Mouse (Mus musculus) erythroid progenitor cell, adult 5-6 weeks (primary cell): Measurements from ENCODE around the gene Krt81. TPM values are rescaled to one million over a fixed set of nuclear protein-coding genes. Genes with fewer than 3 reads are reported as not detected.

ENCODE experiments used
- ATAC-seq: replicated peaks from 2 replicates; pipeline ENCODE4 v1.8.0; 2016; ENCODE audit warnings: moderate number of reproducible peaks, mild to moderate bottlenecking, moderate TSS enrichment, inconsistent platforms; ENCODE audit not compliant: poor library complexity, low FRiP score, severe bottlenecking
- total RNA-seq, 2 experiments: library from RNA; stranded (forward) in 1 of 2; stranded (reverse) in 1 of 2; fragments of 150-400 nt in 1 of 2; fragments of 186-747, 209-891 nt in 1 of 2; gene quantifications; 2 replicates each; pipeline versions ENCODE4 v1.2.3 to v1.2.4; 2015 to 2017; ENCODE audit warnings: low replicate concordance in 2 of 2

Krt81 gene
- total RNA-seq, 2 experiments from 2014 or later = 0.84 TPM; not detected in 1

GRCm38 (mm10) chr15:101455292-101455691, 8.3 kb downstream of the Krt81 start:
- no peak for ATAC-seq

GRCm38 (mm10) chr15:101454774-101455173, 8.8 kb downstream of the Krt81 start:
- ATAC-seq = no peak

GRCm38 (mm10) chr15:101453093-101453736, 10.3 kb downstream of the Krt81 start:
- no peak; the same call in 1 of the 2 replicates for ATAC-seq

GRCm38 (mm10) chr15:101447444-101447843, 16.1 kb downstream of the Krt81 start, which contains the start of gene Krt88:
Krt88 (plus strand) TSS chr15:101447744.
- no peak for ATAC-seq

GRCm38 (mm10) chr15:101446572-101446971, 17.0 kb downstream of the Krt81 start:
- no peak for ATAC-seq

GRCm38 (mm10) chr15:101440837-101441236, 22.7 kb downstream of the Krt81 start:
- ATAC-seq = no peak

- ATAC-seq = no peak
Measured at GRCm38 (mm10) chr15:101438555-101438954, 25.0 kb downstream of the Krt81 start, which contains the start of gene Krt87. Krt87 (minus strand) TSS chr15:101438804.

- no peak for ATAC-seq
Measured at GRCm38 (mm10) chr15:101436611-101437010, 26.9 kb downstream of the Krt81 start.

- no peak for ATAC-seq
Measured at GRCm38 (mm10) chr15:101424914-101425313, 38.6 kb downstream of the Krt81 start.

- ATAC-seq = no peak
Measured at GRCm38 (mm10) chr15:101420903-101421302, 42.6 kb downstream of the Krt81 start.

GRCm38 (mm10) chr15:101418950-101419349, 44.6 kb downstream of the Krt81 start:
- no peak for ATAC-seq

GRCm38 (mm10) chr15:101414807-101415565, 48.6 kb downstream of the Krt81 start:
- no peak for ATAC-seq

- ATAC-seq = no peak
Measured at GRCm38 (mm10) chr15:101413916-101414635, 49.5 kb downstream of the Krt81 start.

GRCm38 (mm10) chr15:101412188-101412587, 51.4 kb downstream of the Krt81 start:
- ATAC-seq = no peak

- no peak for ATAC-seq
Measured at GRCm38 (mm10) chr15:101410775-101411174, 52.8 kb downstream of the Krt81 start, which contains the start of gene Krt7. Krt7 (plus strand) TSS chr15:101411043.

Other genes starting within 250 kb of the Krt81 start
- gene Grasp, start 239.6 kb downstream of the Krt81 start, total RNA-seq (2015; ENCODE audit: low replicate concordance) = not detected in 2 replicates
- not detected in 2 replicates for gene Grasp, start 239.6 kb downstream of the Krt81 start, total RNA-seq (2017; ENCODE audit: low replicate concordance)
- gene Nr4a1, start 209.5 kb downstream of the Krt81 start, total RNA-seq (2015; ENCODE audit: low replicate concordance) = 2.9 and 5.0 TPM in 2 replicates
- gene Nr4a1, start 209.5 kb downstream of the Krt81 start, total RNA-seq (2017; ENCODE audit: low replicate concordance) = 1.0 and 9.4 TPM in 2 replicates
- gene Atg101, start 179.5 kb downstream of the Krt81 start, total RNA-seq (2015; ENCODE audit: low replicate concordance) = 1.4 TPM in 1 of 2 replicates, not detected in the other
- gene Atg101, start 179.5 kb downstream of the Krt81 start, total RNA-seq (2017; ENCODE audit: low replicate concordance) = 5.8 and 11.4 TPM in 2 replicates
- gene 6030408B16Rik, start 170.5 kb downstream of the Krt81 start, total RNA-seq (2015; ENCODE audit: low replicate concordance) = not detected in 2 replicates
- gene 6030408B16Rik, start 170.5 kb downstream of the Krt81 start, total RNA-seq (2017; ENCODE audit: low replicate concordance) = not detected in 2 replicates
- 0.42 and 4.7 TPM in 2 replicates for gene Krt80, start 93.6 kb downstream of the Krt81 start, total RNA-seq (2015; ENCODE audit: low replicate concordance)
- gene Krt80, start 93.6 kb downstream of the Krt81 start, total RNA-seq (2017; ENCODE audit: low replicate concordance) = 0.90 and 2.5 TPM in 2 replicates
- not detected in 2 replicates for gene Krt7, start 52.7 kb downstream of the Krt81 start, total RNA-seq (2015; ENCODE audit: low replicate concordance)
- gene Krt7, start 52.7 kb downstream of the Krt81 start, total RNA-seq (2017; ENCODE audit: low replicate concordance) = not detected in 2 replicates
- gene Krt87, start 24.9 kb downstream of the Krt81 start, total RNA-seq (2015; ENCODE audit: low replicate concordance) = not detected in 2 replicates
- gene Krt87, start 24.9 kb downstream of the Krt81 start, total RNA-seq (2017; ENCODE audit: low replicate concordance) = not detected in 2 replicates
- not detected in 2 replicates for gene Krt88, start 16.0 kb downstream of the Krt81 start, total RNA-seq (2015; ENCODE audit: low replicate concordance)
- not detected in 2 replicates for gene Krt88, start 16.0 kb downstream of the Krt81 start, total RNA-seq (2017; ENCODE audit: low replicate concordance)
- not detected in 2 replicates for gene Krt86, start 9.7 kb upstream of the Krt81 start, total RNA-seq (2015; ENCODE audit: low replicate concordance)
- gene Krt86, start 9.7 kb upstream of the Krt81 start, total RNA-seq (2017; ENCODE audit: low replicate concordance) = not detected in 2 replicates
- gene Krt83, start 27.8 kb upstream of the Krt81 start, total RNA-seq (2015; ENCODE audit: low replicate concordance) = not detected in 2 replicates
- gene Krt83, start 27.8 kb upstream of the Krt81 start, total RNA-seq (2017; ENCODE audit: low replicate concordance) = not detected in 2 replicates
- not detected in 2 replicates for gene Gm49425, start 53.5 kb upstream of the Krt81 start, total RNA-seq (2015; ENCODE audit: low replicate concordance)
- not detected in 2 replicates for gene Gm49425, start 53.5 kb upstream of the Krt81 start, total RNA-seq (2017; ENCODE audit: low replicate concordance)
- gene Krt84, start 69.1 kb upstream of the Krt81 start, total RNA-seq (2015; ENCODE audit: low replicate concordance) = not detected in 2 replicates
- gene Krt84, start 69.1 kb upstream of the Krt81 start, total RNA-seq (2017; ENCODE audit: low replicate concordance) = not detected in 2 replicates
- gene Krt82, start 86.9 kb upstream of the Krt81 start, total RNA-seq (2015; ENCODE audit: low replicate concordance) = not detected in 2 replicates
- not detected in 2 replicates for gene Krt82, start 86.9 kb upstream of the Krt81 start, total RNA-seq (2017; ENCODE audit: low replicate concordance)
- not detected in 2 replicates for gene Krt90, start 99.2 kb upstream of the Krt81 start, total RNA-seq (2015; ENCODE audit: low replicate concordance)
- gene Krt90, start 99.2 kb upstream of the Krt81 start, total RNA-seq (2017; ENCODE audit: low replicate concordance) = not detected in 2 replicates
- gene Krt75, start 110.2 kb upstream of the Krt81 start, total RNA-seq (2015; ENCODE audit: low replicate concordance) = not detected in 2 replicates
- gene Krt75, start 110.2 kb upstream of the Krt81 start, total RNA-seq (2017; ENCODE audit: low replicate concordance) = not detected in 2 replicates
- not detected in 2 replicates for gene Gm5414, start 164.4 kb upstream of the Krt81 start, total RNA-seq (2015; ENCODE audit: low replicate concordance)
- not detected in 2 replicates for gene Gm5414, start 164.4 kb upstream of the Krt81 start, total RNA-seq (2017; ENCODE audit: low replicate concordance)
- gene Gm5478, start 183.6 kb upstream of the Krt81 start, total RNA-seq (2015; ENCODE audit: low replicate concordance) = not detected in 2 replicates
- gene Gm5478, start 183.6 kb upstream of the Krt81 start, total RNA-seq (2017; ENCODE audit: low replicate concordance) = not detected in 2 replicates
- gene Krt6b, start 216.5 kb upstream of the Krt81 start, total RNA-seq (2015; ENCODE audit: low replicate concordance) = not detected in 2 replicates
- not detected in 2 replicates for gene Krt6b, start 216.5 kb upstream of the Krt81 start, total RNA-seq (2017; ENCODE audit: low replicate concordance)
- not detected in 2 replicates for gene Krt6a, start 230.6 kb upstream of the Krt81 start, total RNA-seq (2015; ENCODE audit: low replicate concordance)
- not detected in 2 replicates for gene Krt6a, start 230.6 kb upstream of the Krt81 start, total RNA-seq (2017; ENCODE audit: low replicate concordance)
- not detected in 2 replicates for gene Krt5, start 249.1 kb upstream of the Krt81 start, total RNA-seq (2015; ENCODE audit: low replicate concordance)
- not detected in 2 replicates for gene Krt5, start 249.1 kb upstream of the Krt81 start, total RNA-seq (2017; ENCODE audit: low replicate concordance)